Mouse (Mus musculus) liver, adult 2 months (tissue): ENCODE results near the gene Gm20388. TPM values are rescaled to one million over a fixed set of nuclear protein-coding genes. Genes with fewer than 3 reads are reported as not detected.

Experiments used
- DNase-seq: peaks from one replicate; pipeline ENCODE4 v3.0.0-alpha.2; 2011; ENCODE audit warnings: low read depth, low spot score; ENCODE audit errors: extremely low read depth
- H3K27ac ChIP-seq: fragments of 200-500 bp; replicated peaks from 2 replicates; pipeline ENCODE4 v1.5.1; 2012; ENCODE audit warnings: low read depth, mild to moderate bottlenecking, control low read depth, inconsistent platforms, low read length; ENCODE audit not compliant: insufficient read depth
- H3K27me3 ChIP-seq: fragments of 200-500 bp; 2 replicates; pipeline ENCODE4 v1.6.1; 2012; ENCODE audit warnings: mild to moderate bottlenecking, moderate library complexity, low read length, inconsistent platforms; ENCODE audit not compliant: control insufficient read depth, insufficient read depth
- H3K36me3 ChIP-seq: fragments of 200-500 bp; 2 replicates; pipeline ENCODE4 v1.6.1; 2012; ENCODE audit warnings: low read length, inconsistent platforms; ENCODE audit not compliant: control insufficient read depth, insufficient read depth
- H3K4me1 ChIP-seq: fragments of 200-500 bp; 2 replicates; pipeline ENCODE4 v1.6.1; 2011; ENCODE audit warnings: low read length; ENCODE audit not compliant: control insufficient read depth, insufficient read depth
- H3K4me3 ChIP-seq: fragments of 200-500 bp; 2 replicates; pipeline ENCODE4 v1.5.1; 2011; ENCODE audit warnings: low read depth, mild to moderate bottlenecking, control low read depth, low read length, moderate library complexity; ENCODE audit not compliant: insufficient read depth
- H3K79me2 ChIP-seq: fragments of 200-500 bp; 2 replicates; pipeline ENCODE4 v1.6.1; 2012; ENCODE audit warnings: inconsistent platforms, mild to moderate bottlenecking, low read length, moderate library complexity; ENCODE audit not compliant: control insufficient read depth, insufficient read depth
- H3K9ac ChIP-seq: fragments of 200-500 bp; 2 replicates; pipeline ENCODE4 v1.6.1; 2012; ENCODE audit warnings: low read depth, mild to moderate bottlenecking, control low read depth, inconsistent platforms, low read length
- CTCF ChIP-seq: fragments of 200-500 bp; IDR thresholded peaks from 2 replicates; pipeline ENCODE4 v1.5.1; 2011; ENCODE audit warnings: low read depth, low read length, control low read depth
- POLR2A ChIP-seq: fragments of 200-500 bp; IDR thresholded peaks from 2 replicates; pipeline ENCODE4 v1.6.1; 2011; ENCODE audit warnings: low read length, control low read depth; ENCODE audit not compliant: insufficient read depth; ENCODE audit errors: extremely low read depth
- WGBS: fragments of 180-500 bp; shearing (Covaris S2); methylation state at CpG from one replicate; pipeline ENCODE4 v1.1.7; 2018; 5-methylcytosine and 5-hydroxymethylcytosine counted together
- polyA plus RNA-seq: library from polyadenylated mRNA; depleted of rRNA; stranded (reverse); fragments of >200 nt; gene quantifications from 2 replicates; pipeline ENCODE4 v1.2.3, GENCODE M21; 2012
- total RNA-seq: library from RNA; depleted of rRNA; stranded (reverse); fragments of >200 nt; gene quantifications from 2 replicates; pipeline ENCODE4 v1.2.3, GENCODE M21; 2014

Gm20388 gene
- total and polyA plus RNA-seq, 2 experiments, result 6.4 to 19.9 TPM

DNA sequence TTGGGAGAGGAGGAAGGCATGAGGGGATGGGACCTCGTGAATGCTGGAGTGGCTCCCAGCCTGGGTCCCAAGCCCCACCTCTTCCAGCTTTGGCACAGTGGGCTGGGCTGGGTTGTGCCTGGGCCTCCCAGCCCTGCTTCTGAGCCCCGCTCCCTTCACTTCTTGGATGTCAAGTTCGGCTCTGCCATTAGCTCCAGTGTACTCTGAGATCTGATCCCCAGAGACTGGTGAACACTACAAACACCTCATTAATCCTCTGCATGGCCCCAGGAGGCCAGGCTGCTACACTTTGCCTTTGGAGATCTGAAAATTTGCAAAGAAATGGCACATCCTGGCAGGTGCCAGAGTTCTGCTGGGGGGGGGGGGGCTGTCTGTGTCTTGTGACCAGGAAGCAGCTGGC, 1858.5 kb downstream of the Gm20388 start:
- H3K4me1 ChIP-seq, result no peaks in the 10 kb centered on the region
- H3K4me3 ChIP-seq, result no peak overlapping the region
- no peaks in the 10 kb centered on the region for H3K79me2 ChIP-seq
- WGBS, result 59% methylated on average over 3 of the region's 3 CpGs
- no peak overlapping the region for H3K27ac ChIP-seq
- H3K36me3 ChIP-seq, result no peaks in the 10 kb centered on the region
- H3K27me3 ChIP-seq, result peaks cover 3% of the 10 kb centered on the region; the same call in 1 of the 2 replicates
- no peak for DNase-seq
- H3K9ac ChIP-seq, result no peak overlapping the region
- TF ChIP-seq CTCF (no peak), POLR2A (no peak)

GRCm38 (mm10) chr8:121769621-121770020, 1859.0 kb downstream of the Gm20388 start:
- TF ChIP-seq CTCF, result no peak
- TF ChIP-seq POLR2A, result no peak
- H3K4me3 ChIP-seq, result no peak overlapping the region
- H3K79me2 ChIP-seq, result no peaks in the 10 kb centered on the region
- no peak overlapping the region for H3K9ac ChIP-seq
- H3K27ac ChIP-seq, result no peak overlapping the region
- peaks cover 3% of the 10 kb centered on the region; the same call in 1 of the 2 replicates for H3K27me3 ChIP-seq
- H3K4me1 ChIP-seq, result no peaks in the 10 kb centered on the region
- DNase-seq, result no peak
- 94% methylated on average over 2 of the region's 2 CpGs for WGBS
- H3K36me3 ChIP-seq, result no peaks in the 10 kb centered on the region

GRCm38 (mm10) chr8:121770845-121771752, 1860.5 kb downstream of the Gm20388 start:
- H3K27me3 ChIP-seq, result peaks cover 3% of the 10 kb centered on the region; the same call in 1 of the 2 replicates
- WGBS, result 41% methylated on average over 19 of the region's 19 CpGs
- H3K4me1 ChIP-seq, result no peaks in the 10 kb centered on the region
- no peak overlapping the region for H3K9ac ChIP-seq
- H3K4me3 ChIP-seq, result no peak overlapping the region
- no peaks in the 10 kb centered on the region for H3K36me3 ChIP-seq
- TF ChIP-seq CTCF, result no peak
- no peak for TF ChIP-seq POLR2A
- no peaks in the 10 kb centered on the region for H3K79me2 ChIP-seq
- DNase-seq, result no peak
- no peak overlapping the region for H3K27ac ChIP-seq

DNA sequence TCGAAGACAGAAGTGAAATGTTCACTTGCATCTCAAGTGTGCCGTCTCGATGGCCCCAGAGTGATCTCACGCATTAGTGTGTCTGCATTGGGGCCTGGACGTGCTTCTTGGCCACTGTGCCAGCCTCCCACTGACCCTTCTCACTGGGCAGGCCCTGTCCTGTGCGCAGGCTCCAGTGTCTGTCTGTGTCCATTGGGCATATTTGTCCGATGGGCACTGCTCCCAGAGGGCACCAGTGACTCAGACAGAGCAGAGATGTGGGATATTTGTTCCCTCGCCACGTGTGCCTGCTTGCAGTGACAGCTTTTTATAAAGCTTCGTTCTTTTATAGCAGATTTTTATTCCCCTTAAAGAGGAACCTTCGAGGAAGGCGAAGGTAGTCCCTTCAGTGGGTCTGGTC, 1863.2 kb downstream of the Gm20388 start:
- TF ChIP-seq POLR2A, result no peak
- no peak overlapping the region for H3K27ac ChIP-seq
- no peaks in the 10 kb centered on the region for H3K4me1 ChIP-seq
- no peaks in the 10 kb centered on the region for H3K79me2 ChIP-seq
- H3K4me3 ChIP-seq, result no peak overlapping the region
- no peaks in the 10 kb centered on the region for H3K27me3 ChIP-seq
- no peak for DNase-seq
- 83% methylated on average over 12 of the region's 12 CpGs for WGBS
- no peaks in the 10 kb centered on the region for H3K36me3 ChIP-seq
- no peak overlapping the region for H3K9ac ChIP-seq

- H3K4me1 ChIP-seq, result no peaks in the 10 kb centered on the region
- H3K4me3 ChIP-seq, result no peak overlapping the region
- H3K9ac ChIP-seq, result no peak overlapping the region
- 53% methylated on average over 5 of the region's 5 CpGs for WGBS
- H3K27ac ChIP-seq, result no peak overlapping the region
- H3K36me3 ChIP-seq, result no peaks in the 10 kb centered on the region
- DNase-seq, result no peak
- no peaks in the 10 kb centered on the region for H3K79me2 ChIP-seq
- no peak for TF ChIP-seq POLR2A
- TF ChIP-seq CTCF, result no peak
- H3K27me3 ChIP-seq, result no peaks in the 10 kb centered on the region
These were observed 1871.9 kb downstream of the Gm20388 start for GRCm38 (mm10) chr8:121782493-121782892.

DNA sequence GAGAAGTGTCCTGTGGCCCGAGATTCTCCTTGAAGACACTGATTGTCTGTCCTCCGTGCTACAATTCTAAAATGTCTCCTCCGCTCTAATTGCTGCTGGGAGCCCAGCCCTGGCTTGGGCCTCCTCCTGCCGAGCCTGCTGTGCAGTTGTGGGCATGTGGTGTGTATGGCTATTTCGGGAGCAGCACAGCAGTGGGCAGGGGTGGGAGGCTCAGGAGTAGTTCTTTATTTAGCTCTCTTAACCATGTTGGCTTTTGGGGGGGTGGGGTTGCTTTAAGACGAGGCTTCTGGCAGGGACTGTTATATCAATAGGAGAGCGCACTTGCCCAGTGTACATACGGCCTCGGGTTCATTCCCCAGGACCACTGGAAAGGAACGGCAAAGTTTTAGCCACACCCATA, 1875.9 kb downstream of the Gm20388 start:
- 40% methylated on average over 10 of the region's 10 CpGs for WGBS
- TF ChIP-seq POLR2A, result no peak
- no peak for TF ChIP-seq CTCF
- H3K27me3 ChIP-seq, result no peaks in the 10 kb centered on the region
- no peak overlapping the region for H3K9ac ChIP-seq
- no peak overlapping the region for H3K4me3 ChIP-seq
- no peak overlapping the region for H3K27ac ChIP-seq
- H3K4me1 ChIP-seq, result no peaks in the 10 kb centered on the region
- no peaks in the 10 kb centered on the region for H3K79me2 ChIP-seq
- H3K36me3 ChIP-seq, result no peaks in the 10 kb centered on the region
- DNase-seq, result no peak
